Mouse (Mus musculus) retina, postnatal 1 day (tissue): ENCODE measurements around the gene Batf.
"Not testable (repeated sequence)": the region's sequence is repeated elsewhere in the genome, so short reads cannot be mapped to it uniquely, and the experiment has no call there.

Experiments
- DNase-seq: peaks from one replicate; pipeline ENCODE4 v3.0.0-alpha.2; 2012

The Batf gene

DNA sequence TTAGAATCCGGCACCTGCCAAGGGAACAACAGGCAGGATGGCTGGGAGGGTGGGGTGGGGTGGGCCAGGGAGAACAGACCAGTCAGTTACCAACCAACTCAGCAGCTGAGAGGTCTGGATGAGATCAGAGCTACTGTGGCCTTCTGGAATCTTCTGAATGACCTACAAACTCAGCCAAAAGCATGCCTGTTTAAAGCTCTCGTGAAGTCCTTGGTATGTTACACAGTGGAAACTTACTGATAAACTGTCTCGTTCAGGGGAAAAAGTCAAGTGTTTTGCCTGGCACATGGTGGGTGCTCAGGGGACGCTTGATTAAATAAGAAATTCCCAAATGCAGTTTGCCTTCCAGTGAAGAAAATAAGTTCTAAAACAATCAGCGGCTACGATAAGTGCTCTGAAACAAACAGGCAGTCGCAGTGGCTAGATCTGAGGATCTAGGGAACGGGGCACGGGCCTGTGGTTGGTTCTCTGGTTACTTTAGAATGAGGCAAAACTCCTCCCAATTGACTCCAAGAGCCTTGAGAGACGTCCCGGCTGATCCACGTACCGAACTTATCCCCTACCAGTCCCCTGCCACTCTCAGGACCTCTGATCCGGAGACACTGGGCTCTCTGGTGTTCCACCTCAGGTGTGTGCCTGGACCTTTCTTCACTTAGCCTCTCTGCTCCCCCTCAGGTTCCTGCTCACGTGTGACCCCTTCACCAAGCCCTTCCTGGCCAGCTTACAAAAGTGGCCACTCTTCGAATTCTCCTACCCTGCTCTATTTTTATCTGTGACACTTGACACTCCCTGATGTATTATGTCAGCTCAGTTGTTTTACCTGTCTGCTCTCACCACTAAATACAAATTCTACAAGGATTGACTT lies 1.8 kb upstream of the Batf start:
- DNase-seq = no peak

DNA sequence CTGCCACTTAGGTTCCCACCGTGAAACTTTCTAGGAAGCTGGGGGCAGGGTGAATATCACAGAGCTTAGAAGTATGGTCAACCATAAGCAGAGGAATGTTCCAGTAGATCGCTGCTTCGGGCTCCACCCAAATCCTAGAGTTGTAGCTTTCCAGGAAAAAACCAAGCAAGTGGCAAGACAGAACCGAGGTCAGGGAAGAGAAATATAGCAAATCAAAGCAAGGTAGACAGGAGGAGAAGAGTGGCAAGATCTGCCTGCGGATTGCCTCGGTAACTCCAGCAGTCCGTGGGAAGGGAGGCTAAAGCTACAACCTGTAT lies 706 bp downstream of the Batf start:
- DNase-seq = no peak

DNA sequence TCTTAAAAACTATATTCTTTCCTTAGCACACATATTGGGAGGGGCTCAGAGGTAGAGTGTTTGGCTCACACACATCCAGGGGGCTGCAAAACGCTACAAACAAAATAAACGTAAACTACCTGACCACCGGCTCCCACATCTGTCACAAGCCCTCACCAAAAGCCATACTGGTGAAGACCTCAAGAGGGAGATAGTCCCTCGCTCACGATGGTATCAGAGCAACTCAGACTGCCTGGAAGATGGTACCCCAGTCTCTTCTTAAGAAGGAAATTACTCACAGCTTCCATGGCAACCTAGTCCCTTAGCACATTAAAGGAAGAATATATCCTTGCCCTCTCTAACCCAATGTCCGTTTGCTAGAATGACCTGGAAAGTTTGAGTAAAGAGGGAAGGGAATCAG lies 1.4 kb downstream of the Batf start:
- DNase-seq = no peak

DNA sequence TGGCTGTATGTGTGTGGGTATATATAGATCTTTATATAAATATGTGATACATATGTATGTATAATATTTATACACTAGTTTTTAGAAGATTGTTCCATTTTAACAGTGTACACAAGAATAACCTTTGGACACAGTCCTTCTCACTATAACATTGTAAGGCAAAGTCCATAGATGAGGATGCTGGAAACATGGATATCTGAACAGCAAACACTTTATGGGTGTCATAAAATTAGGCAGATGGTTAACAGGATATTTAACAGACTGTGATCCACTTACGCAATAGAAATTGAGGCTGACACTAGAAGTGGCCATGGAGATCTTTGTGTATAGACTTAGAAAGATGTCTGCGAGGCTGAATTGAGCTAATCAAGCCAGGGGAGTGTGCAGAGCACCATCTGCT lies 9.3 kb downstream of the Batf start:
- no peak for DNase-seq

DNA sequence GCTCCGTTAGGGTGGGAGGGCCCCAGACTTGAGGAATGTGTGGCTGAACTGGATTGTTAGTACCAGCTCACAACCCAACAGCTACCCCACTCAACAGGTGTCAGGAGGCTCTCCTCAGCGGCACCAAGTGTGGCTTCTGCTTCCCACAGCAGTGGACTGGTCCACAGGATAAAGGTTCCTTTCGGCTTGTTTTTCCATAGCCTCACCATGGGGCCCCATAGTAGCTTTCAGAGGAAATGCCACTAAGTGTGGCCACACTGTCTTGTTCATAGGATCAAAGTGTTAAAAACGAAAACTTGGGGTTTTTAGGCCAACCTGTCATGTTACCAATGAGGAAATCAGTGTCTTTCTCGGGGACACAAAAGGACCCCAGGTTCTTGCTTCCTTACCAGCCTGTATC lies 10.0 kb downstream of the Batf start:
- no peak for DNase-seq

DNA sequence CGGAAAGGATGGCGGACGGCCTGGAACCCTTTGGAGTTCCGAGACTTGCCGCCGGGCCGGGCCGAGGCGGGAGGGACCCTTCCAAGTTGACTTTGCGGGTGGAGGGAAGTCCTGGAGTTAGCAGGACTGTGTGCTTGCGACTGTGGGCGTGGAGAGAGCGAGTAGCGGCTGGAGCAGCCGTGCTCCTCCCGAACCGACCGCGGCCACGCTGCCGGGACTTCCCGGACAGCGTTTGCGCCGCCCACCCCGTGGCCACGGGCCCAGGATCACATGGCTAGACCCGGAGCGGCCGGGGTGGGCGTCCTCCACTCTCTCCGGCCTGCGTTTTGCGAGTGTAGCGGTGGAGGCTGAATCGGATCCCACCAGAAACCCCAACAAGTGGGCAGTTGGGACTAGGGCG lies 11.7 kb downstream of the Batf start:
- not testable (repeated sequence) for DNase-seq

DNA sequence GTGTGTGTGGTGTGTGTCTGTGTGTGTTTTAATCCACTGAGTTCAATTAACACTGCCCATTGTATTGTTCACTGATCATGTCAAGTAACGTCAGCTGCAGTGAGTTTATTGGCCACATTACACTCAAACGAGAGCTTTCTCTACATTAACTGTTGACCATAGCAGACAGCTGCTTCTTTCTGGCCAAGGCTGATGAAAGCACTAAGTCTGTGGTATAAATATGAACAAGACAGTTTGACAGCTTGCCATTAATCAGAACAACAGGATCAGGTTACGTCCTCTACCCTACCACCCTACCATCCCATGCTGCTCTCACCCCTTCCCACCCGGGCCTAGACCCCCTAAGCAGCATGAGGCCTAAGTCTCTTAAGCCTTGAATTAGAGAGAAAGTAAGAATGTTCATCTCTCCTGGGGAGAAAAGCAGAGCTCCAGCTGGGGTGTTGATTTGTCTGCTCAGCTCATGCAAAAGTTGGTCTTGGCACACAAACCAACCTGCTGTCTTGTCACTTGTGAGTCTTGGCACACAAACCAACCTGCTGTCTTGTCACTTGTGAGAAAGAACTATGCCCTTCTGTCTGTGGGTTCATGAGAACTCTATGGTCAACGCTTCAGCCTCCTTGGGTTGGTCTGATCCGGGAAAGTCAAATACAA lies 13.8 kb downstream of the Batf start:
- DNase-seq = peak; percentile 10

DNA sequence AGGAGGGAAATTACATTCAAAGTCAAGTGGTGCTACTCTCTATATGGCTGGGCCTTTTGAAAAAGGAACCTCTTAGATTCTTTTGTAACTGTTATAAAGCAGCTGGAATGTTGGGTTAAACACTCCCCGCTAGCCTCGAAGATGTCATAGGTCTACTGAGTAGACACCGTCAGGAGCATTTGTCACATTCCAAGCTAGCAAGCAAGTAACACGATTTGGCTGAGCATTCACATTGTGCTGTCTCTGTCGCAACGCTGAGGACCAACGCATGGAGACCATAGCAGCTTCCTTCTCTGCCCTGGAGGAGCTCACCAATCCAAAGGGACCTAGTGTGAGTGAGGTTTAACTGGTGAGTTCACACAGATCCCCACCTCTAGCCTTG lies 14.4 kb downstream of the Batf start:
- no peak for DNase-seq

DNA sequence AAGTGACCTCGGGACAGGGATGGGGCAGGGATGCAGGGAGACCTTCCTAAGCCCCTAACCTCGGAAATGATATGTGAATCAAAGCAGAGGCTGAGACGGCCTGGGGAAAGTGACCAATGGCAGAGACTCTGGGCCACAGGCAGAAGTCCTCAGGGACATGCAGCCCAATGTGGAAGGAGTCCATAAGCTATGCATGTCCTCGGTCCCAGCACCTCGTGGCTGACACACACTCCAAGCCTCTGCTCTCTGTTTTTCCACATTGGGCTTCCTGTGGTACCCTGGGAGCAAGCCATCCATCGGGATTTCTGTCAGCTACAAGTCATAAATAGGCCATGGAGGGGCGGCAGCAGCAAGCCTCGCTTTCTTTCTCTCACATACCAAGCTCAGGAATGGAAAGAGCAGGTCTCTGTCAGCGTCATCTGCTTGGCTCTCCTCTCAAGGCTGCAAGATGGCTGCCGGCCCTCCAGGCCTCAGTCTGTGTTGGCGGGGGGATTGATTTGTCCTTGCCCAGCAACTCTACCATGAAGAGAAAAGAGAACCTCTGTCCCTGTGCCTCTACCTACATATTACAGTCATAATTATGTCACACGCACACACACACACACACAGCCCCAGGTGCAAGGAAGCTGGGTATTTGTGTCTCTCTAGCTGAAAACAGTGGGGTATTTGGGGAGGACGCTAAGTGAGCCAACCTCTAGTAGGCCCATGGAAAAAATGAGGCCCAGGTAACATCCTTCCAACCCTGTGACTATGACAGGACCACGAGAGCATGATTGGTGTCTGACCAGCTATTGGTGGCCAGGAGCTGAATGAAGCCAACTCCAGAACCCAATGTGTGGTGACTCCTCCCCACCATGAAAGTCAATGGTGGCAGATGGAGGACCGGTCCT lies 15.9 kb downstream of the Batf start:
- no peak for DNase-seq

DNA sequence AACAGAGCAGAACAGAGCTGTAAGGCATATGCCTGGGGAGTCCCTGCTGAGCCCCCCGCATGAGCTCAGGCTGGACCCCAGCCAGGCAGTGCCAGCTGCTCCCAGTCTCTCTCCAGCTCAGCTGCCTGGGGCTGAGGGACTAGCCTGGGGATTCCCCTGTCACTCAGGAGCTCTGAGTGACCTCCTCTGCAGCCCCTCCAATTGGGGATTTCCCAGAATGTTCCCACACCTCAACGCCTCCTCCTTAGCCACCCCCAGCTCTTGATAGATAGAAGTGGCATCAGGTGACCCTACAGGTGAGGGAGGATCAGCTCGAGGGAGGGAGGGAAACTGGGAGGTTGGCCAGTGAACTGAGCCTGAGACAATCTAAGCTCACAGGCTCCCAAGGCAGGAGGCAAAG lies 17.0 kb downstream of the Batf start:
- no peak for DNase-seq

DNA sequence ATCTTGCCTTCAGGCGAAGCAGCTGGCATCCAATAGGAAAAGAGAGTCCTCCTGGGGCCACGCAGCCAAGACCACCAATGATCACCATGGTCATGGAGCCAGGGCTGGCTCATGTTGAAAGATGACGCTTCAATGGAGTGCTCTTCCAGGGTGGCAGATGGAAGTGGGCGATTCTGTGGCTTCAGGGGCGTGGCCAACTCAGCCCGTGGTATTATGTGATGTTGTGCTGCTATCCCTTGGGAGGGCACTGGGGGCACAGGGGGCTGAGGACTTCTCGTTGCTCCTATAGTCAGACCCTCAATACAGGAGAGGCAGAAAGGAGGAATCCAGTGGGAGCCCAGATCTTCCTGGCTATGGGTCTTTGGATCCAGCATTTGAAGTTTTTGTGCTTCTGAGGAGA lies 18.1 kb downstream of the Batf start:
- peak; percentile 50 for DNase-seq

DNA sequence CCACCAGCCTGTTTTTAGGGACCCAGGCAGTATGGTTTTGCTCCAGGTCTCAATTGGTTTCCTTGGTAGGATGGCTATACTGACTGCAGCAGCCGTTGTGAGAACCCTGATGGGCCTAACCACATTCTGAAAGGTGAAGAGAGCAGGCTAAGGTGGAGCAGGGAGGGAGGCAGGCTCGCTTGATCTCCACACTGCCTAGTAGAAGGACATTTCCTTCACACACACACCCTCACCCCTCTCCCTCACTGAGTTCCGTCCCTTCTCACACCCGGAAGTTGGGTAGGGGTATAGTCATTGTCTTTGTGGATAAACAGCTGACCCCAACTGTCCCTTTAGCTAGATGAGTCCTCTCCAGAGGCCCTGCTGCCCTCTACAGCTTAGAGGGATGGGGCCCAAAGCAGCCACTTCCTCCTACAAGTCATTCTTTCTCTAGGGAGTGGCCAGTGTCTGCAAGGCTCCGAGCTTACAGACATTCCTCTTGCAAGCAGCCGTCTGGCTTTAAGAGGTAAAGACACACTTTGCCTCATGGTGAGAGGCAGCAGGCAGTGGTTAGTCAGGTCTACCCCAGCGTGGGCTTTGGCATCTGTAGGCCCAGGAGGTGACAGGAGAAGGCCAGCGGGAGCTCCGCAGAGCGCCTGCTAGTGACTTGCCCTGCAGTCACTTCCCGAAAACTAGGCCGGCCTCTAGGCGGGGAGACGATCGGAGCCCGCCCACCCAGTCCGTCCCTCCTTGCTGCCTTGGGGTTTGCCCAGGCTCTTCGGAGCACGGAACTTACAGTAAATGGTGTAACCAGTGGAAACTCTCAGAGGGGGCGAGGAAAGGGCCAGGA lies 18.7 kb downstream of the Batf start:
- peak; percentile 73 for DNase-seq

DNA sequence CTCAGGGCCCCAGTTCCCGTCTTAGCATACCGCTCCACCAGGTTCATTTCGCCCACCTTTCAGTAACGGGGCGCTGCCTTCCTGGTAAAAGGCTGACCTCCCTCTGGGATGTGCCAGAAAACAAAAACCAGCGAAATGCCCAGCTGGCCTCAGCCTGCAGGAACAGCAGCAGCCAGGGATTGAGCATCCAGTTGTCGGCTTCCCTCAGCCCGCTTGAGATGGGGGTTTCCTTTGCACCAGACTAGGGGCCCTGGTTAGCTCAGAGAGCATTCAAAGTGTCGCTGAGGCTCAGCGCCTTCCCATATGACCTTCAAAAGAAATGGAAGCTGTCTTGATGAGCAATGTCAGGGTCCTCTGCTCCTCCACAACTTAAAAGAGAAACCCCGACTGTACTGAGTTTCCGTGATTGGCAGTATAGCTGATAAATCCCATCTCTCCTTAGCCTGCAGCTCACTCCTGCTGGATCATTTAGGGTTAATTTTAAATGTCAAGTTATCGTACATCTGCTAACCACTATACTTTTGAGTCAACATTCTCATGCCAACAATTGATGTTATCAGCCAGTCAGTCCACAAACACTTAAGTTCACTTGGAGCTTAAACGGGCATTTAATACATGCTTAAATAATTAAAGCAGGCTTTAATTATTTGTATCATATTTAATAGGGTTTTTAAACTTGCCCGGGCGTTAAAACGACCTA lies 19.5 kb downstream of the Batf start:
- no peak for DNase-seq

DNA sequence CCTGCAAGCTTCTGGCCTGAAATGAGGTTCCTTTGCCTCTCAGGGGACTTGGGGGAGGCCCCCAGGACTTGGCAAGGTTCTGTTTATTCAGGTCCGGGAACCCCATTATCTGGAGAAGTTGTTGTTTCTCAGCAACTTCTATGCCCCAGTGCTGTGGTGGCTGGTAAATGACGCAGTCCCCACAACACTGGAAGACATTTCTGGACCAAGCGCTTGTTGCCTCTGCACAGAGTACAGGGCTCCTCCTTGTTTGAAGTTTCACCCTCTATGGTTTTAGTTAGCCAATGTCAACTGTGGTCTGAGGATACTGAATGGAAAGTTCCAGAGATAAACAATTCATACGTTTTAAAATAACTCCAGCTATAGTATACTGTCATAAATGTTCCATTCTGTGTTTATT lies 20.4 kb downstream of the Batf start:
- DNase-seq = no peak

DNA sequence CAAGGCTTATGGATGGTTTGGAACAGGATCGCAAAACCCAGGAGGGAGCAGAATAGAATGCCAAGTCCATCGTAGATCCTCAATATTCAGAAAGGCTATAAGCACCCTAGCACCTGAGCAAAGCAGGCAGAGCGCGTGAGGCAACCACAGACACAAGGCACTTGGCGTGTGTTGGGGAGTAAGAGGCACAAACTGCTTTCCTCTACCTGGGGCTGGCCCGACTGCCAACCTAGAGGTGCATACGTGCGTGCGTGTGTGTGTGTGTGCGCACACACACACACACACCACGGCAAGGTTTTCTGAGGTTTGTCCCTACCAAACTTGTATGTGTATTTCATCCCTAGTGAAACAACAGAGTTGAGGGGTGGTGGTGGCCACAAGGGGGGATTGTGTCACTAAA lies 20.9 kb downstream of the Batf start:
- no peak for DNase-seq

DNA sequence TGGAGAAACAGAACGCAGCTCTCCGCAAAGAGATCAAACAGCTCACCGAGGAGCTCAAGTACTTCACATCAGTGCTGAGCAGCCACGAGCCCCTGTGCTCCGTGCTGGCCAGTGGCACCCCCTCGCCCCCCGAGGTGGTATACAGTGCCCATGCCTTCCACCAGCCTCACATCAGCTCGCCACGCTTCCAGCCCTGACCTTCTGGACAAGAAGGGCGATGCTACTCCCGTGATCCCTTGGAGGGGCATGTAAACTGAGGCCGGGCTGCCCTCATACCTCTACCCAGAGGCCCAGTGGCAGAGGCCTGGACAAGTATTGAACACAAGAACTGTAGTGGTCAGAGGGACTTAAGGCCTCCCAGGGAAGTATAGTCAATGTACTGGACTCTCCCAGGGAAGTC lies 22.1 kb downstream of the Batf start:
- no peak for DNase-seq

DNA sequence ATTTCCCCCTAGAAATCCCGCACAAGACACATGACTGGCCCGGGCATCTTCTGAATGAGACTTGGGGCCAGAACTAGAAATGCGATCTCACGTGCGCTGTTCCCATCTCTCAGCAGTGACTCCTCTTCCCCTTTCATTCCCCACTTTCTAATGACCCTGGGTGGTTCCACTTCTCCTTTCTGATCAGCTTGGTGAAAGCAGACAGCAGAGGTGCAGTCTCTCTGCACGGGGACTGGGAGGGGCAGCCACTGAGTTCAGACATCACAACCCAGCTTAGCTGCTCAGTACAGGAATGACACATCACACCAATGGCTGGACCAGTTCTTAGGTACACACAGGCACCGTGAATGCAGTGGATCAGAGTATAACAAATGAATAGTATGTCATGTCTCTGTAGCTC lies 24.2 kb downstream of the Batf start:
- DNase-seq = no peak

DNA sequence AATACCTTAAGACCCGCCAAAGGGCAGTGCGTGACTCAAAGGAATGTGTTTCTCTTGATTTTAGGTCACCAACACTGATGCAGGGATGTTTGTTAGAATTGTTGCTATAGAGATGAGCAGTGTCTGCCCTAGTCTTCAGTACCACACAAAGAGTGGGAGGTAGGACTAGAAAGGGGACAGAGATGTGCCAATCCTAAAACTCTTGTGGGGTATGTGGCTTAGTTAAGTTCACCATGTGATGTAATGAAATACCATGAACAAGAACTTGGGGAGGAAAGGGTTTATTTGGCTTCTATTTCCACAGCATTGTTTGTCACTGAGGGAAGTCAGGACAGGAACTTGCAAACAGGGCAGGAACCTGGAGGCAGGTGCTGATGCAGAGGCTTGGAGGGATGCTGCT lies 26.1 kb downstream of the Batf start:
- no peak for DNase-seq

DNA sequence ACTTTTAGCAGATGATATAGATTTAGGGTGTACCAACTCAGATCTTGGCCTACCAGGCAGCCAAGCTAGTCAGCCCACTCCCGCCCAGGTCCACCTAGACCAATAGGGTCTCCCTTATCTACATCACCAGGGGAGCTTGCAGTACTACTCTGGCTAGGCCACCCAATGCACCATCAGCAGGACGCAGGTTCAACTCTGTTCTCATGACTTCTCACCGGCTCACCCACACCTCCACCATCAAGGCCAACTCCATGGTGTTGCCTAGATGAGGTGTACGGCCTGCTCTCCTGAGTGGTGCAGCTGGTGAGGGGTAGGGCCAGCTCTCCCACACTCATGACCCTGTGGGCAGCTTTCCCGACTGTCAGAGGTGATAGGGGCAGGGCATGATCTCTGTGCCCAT lies 27.7 kb downstream of the Batf start:
- DNase-seq = no peak

DNA sequence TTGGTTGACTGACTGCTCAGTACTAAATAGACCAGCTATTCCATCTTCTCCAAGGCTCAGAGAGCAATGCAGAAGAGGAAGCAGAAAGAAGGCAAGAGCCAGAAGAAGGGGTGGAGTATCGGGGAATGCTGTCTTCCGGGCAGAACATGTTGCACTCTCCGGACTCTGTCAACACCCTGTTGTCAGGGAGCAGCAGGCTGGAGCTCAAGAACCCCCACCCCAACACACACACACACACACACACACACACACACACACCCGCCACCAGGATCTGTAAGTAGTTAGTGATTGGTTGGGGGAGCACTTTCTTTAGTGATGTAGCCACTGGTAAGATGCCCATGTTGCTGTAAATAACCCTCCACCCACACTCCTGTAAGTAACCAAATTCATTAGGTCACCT lies 38.8 kb downstream of the Batf start:
- DNase-seq = no peak

DNA sequence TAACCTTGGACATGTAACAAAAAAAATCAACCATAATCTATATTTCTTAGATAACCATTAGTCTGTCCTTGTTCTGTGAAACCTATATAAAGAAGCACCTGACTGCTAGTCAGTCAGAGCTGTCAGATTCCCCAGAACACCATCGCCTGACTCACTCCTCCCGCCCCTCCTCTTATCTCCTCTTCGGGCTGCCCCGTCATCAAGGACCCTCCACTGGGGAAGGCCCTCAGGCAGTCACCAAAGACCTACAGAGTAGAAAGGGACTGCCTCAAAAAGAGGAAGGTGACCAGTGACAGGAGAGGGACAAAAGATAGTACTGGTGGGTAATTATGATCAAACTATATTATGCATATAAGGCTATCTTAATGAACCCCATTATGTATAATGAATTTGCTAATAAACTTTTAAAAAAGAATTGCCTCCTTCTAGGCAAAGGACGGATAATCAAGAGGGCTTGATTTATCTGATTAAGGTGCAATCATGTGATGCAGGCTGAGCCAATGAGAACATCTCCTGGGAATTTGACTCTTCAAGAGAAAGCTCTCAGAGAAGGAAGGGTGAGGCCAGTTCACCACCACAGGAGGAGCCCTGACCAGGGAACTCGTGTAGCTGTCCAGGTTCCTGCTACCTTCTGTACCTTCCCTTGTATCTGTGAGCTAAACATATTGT lies 40.4 kb downstream of the Batf start:
- no peak for DNase-seq

DNA sequence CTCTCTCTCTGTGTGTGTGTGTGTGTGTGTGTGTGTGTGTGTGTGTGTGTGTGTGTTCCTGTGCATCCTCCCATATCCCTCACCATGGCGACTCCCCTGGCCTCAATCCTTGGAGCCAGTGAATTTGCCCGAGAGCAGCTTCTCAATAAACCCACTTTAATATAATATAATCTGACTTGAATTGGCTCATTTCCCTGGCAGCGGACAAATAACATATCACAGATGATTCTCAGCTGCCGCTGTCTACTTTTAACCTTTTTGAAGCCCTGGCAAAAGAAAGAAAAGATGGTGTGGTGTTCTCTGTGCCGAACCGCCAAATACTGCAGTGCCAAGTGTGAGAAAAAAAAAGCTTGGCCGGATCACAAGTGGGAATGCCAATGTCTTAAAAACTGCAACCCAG lies 41.7 kb downstream of the Batf start:
- no peak for DNase-seq
